Mouse (Mus musculus) testis, adult 2 months (tissue): ENCODE measurements at regions not wholly inside any gene's neighbourhood (a gene's known extent, or its start where the extent isn't known, plus 50 kb on each side); places are given as distances from the start of the nearest gene placed in this dataset.

ENCODE experiments used
- H3K27ac ChIP-seq: fragments of 200-500 bp; 2 replicates; pipeline ENCODE4 v1.5.1; 2012; ENCODE audit warnings: low read depth, low read length; ENCODE audit not compliant: control insufficient read depth, insufficient read depth
- H3K27me3 ChIP-seq: fragments of 200-500 bp; 2 replicates; pipeline ENCODE4 v1.6.1; 2012; ENCODE audit warnings: mild to moderate bottlenecking, low read length, moderate library complexity; ENCODE audit not compliant: control insufficient read depth, insufficient read depth
- H3K36me3 ChIP-seq: fragments of 200-500 bp; 2 replicates; pipeline ENCODE4 v1.6.1; 2012; ENCODE audit warnings: mild to moderate bottlenecking, low read length; ENCODE audit not compliant: control insufficient read depth, insufficient read depth
- H3K4me1 ChIP-seq: fragments of 200-500 bp; 2 replicates; pipeline ENCODE4 v1.6.1; 2012; ENCODE audit warnings: low read length; ENCODE audit not compliant: control insufficient read depth, insufficient read depth
- H3K4me3 ChIP-seq: fragments of 200-500 bp; 2 replicates; pipeline ENCODE4 v1.5.1; 2012; ENCODE audit warnings: low read depth, mild to moderate bottlenecking, low read length, moderate library complexity, mixed read lengths; ENCODE audit not compliant: control insufficient read depth
- CTCF ChIP-seq: fragments of 200-500 bp; IDR thresholded peaks from 2 replicates; pipeline ENCODE4 v1.5.1; 2012; ENCODE audit warnings: low read depth, mild to moderate bottlenecking, inconsistent platforms, low read length, moderate library complexity; ENCODE audit not compliant: control insufficient read depth, insufficient read depth, insufficient replicate concordance
- POLR2A ChIP-seq: fragments of 200-500 bp; IDR thresholded peaks from 2 replicates; pipeline ENCODE4 v1.6.1; 2012; ENCODE audit warnings: low read depth, mild to moderate bottlenecking, inconsistent platforms, low read length, moderate library complexity; ENCODE audit not compliant: control insufficient read depth

DNA sequence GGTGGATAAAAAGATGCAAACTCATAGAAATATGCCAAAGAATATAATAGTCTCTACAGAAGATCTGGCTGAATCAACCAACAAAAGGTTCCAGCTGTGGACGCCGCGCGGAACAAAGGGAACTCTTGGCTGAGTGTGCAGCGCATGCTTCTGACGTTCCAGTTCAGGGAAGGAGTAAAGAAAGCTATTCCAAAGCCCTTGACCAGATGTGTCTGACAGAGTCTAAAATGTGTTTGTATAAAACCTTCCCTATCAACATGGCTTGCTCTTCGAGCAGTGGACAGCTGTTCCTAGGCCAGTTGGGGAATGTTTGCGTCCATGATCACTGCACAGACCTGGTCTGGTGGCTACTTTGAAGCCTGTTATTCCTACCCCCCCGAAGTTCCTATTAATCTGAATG, 442.4 kb downstream of the Bmp2 start:
- H3K4me3 ChIP-seq, result no peak overlapping the region
- no peak overlapping the region for H3K27ac ChIP-seq
- H3K36me3 ChIP-seq, result no peaks in the 10 kb centered on the region
- H3K27me3 ChIP-seq, result no peaks in the 10 kb centered on the region
- no peak for TF ChIP-seq CTCF
- TF ChIP-seq POLR2A, result no peak
- no peaks in the 10 kb centered on the region for H3K4me1 ChIP-seq

GRCm38 (mm10) chr2:133987671-133988070, 435.7 kb downstream of the Bmp2 start:
- no peak for TF ChIP-seq POLR2A
- no peak for TF ChIP-seq CTCF
- no peak overlapping the region for H3K27ac ChIP-seq
- H3K4me3 ChIP-seq, result no peak overlapping the region
- no peaks in the 10 kb centered on the region for H3K36me3 ChIP-seq
- H3K27me3 ChIP-seq, result no peaks in the 10 kb centered on the region
- H3K4me1 ChIP-seq, result no peaks in the 10 kb centered on the region
